Mouse (Mus musculus) kidney, adult 2 months (tissue): ENCODE measurements around the gene Gpr137.

ENCODE experiments used
- CTCF ChIP-seq: fragments of 200-500 bp; conservative IDR thresholded peaks from 2 replicates; pipeline ENCODE4 v1.5.1; 2011; ENCODE audit warnings: low read depth, mild to moderate bottlenecking, control low read depth, low read length, moderate library complexity, mixed read lengths; ENCODE audit not compliant: insufficient read depth, insufficient read length
- POLR2A ChIP-seq: fragments of 200-500 bp; IDR thresholded peaks from one replicate; pipeline ENCODE4 v1.6.1; 2011; ENCODE audit warnings: low read depth, low read length, control low read depth

GRCm38 (mm10) chr19:6936299-6936698 lies 6.0 kb downstream of the Gpr137 start:
- TF ChIP-seq POLR2A (no peak), CTCF (peak; percentile 49)
